Mouse (Mus musculus) forebrain, embryonic 11.5 days (tissue): Measurements from ENCODE around the gene Abat. TPM values are rescaled to one million over a fixed set of nuclear protein-coding genes. Genes with fewer than 3 reads are reported as not detected.

Source experiments
- ATAC-seq: fragments of 200-750 bp; cut with Nextera tagmentation; replicated peaks from 2 replicates; pipeline ENCODE4 v1.8.0; 2017; ENCODE audit warnings: moderate TSS enrichment; ENCODE audit not compliant: low FRiP score
- DNase-seq: peaks from one replicate; pipeline ENCODE4 v3.0.0-alpha.2; 2017; ENCODE audit warnings: low spot score
- H3K27ac ChIP-seq: fragments of 300-500 bp; sonication (generic); 2 replicates; pipeline ENCODE4 v1.5.1; 2014; ENCODE audit warnings: low read depth, low read length
- H3K27me3 ChIP-seq: fragments of 300-500 bp; sonication (generic); 2 replicates; pipeline ENCODE4 v1.6.1; 2014; ENCODE audit warnings: mild to moderate bottlenecking, low read length, mixed read lengths; ENCODE audit not compliant: control insufficient read depth, insufficient read depth
- H3K36me3 ChIP-seq: fragments of 300-500 bp; sonication (generic); 2 replicates; pipeline ENCODE4 v1.6.1; 2014; ENCODE audit warnings: mild to moderate bottlenecking, low read length, moderate library complexity, mixed read lengths; ENCODE audit not compliant: control insufficient read depth, insufficient read depth
- H3K4me1 ChIP-seq: fragments of 300-500 bp; sonication (generic); replicated peaks from 2 replicates; pipeline ENCODE4 v1.6.1; 2014; ENCODE audit warnings: low read length, mixed read lengths; ENCODE audit not compliant: control insufficient read depth, insufficient read depth
- H3K4me2 ChIP-seq: fragments of 300-500 bp; sonication (generic); 2 replicates; pipeline ENCODE4 v1.6.1; 2014; ENCODE audit warnings: low read depth, mild to moderate bottlenecking, low read length, moderate library complexity, mixed read lengths; ENCODE audit not compliant: severe bottlenecking
- H3K4me3 ChIP-seq: fragments of 300-500 bp; sonication (generic); 2 replicates; pipeline ENCODE4 v1.5.1; 2014; ENCODE audit warnings: low read depth, low read length
- H3K9ac ChIP-seq: fragments of 300-500 bp; sonication (generic); 2 replicates; pipeline ENCODE4 v1.6.1; 2014; ENCODE audit warnings: low read length
- H3K9me3 ChIP-seq: fragments of 300-500 bp; sonication (generic); 2 replicates; pipeline ENCODE4 v1.6.1; 2016; ENCODE audit warnings: low read length, mixed read lengths; ENCODE audit not compliant: control insufficient read depth
- WGBS: fragments of 180-500 bp; shearing (Covaris S2); extraction: QIAGEN DNeasy Blood & Tissue Kit; methylation state at CpG from one replicate; pipeline ENCODE4 v1.1.7; 2014; 5-methylcytosine and 5-hydroxymethylcytosine counted together
- polyA plus RNA-seq: library from polyadenylated mRNA; unstranded; fragments of >200 nt; fragmentation: Nextera tagmentation; extraction: Ambion mirVana; gene quantifications from 2 replicates; pipeline ENCODE4 v1.2.1, GENCODE M21; 2014

Abat gene
- polyA plus RNA-seq, 1 experiment from 2014 or later: 22.7 TPM

DNA sequence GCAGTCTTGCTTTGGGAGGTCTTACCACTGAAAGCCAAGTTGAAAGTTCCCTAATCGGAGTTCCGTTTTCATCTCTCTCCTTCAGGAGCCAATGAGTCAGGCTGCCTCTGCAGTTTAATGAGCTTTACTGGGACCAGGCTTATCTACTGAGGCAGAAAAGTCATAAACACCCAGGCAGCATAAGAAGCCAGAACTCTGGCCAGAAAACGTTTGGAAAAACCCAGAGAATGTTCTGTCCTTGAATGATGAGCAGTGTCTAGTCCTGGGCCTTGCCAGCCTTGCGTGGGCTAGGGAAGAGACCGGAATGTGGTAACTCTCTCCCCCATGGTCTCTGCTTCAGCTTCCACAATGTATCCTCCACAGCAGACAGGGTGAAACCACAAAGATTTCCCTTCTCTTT lies 71.8 kb downstream of the Abat start:
- Histone ChIP-seq H3K9me3 (peaks cover 4% of the 10 kb centered on the region; the same call in 1 of the 2 replicates), H3K4me2 (no peak overlapping the region), H3K36me3 (no peaks in the 10 kb centered on the region), H3K27ac (no peak overlapping the region), H3K9ac (no peak overlapping the region), H3K27me3 (no peaks in the 10 kb centered on the region), H3K4me3 (no peak overlapping the region), H3K4me1 (no peaks in the 10 kb centered on the region)
- ATAC-seq (no peak), DNase-seq (peak; percentile 30)
- WGBS: 71% methylated on average over 5 of the region's 5 CpGs

DNA sequence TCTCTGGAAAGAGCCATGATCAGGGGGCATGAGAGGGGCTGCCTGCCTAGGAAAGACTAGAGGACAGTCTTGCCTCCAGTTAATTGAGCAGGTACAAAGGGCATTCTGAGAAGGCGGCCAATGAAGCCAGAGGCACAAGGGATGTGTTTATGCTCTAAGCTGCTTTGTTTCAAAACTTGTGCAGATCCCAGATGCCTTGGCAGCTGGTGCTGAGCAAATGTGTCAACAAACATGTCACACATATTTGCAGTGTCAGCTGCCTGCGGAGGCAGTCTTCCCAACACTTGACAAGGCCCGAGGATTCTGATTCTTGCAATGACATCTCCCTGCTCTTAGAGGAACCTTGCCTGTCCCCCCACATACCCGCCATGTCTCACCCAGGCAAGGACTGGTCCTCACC lies 82.2 kb downstream of the Abat start:
- no peak overlapping the region for H3K27ac ChIP-seq
- DNase-seq (no peak), ATAC-seq (no peak)
- no peaks in the 10 kb centered on the region for H3K27me3 ChIP-seq
- H3K4me3 ChIP-seq: no peak overlapping the region
- no peaks in the 10 kb centered on the region for H3K4me1 ChIP-seq
- WGBS: 66% methylated on average over 4 of the region's 4 CpGs
- H3K9ac ChIP-seq: no peak overlapping the region
- H3K9me3 ChIP-seq: no peaks in the 10 kb centered on the region
- H3K4me2 ChIP-seq: no peak overlapping the region
- H3K36me3 ChIP-seq: no peaks in the 10 kb centered on the region

DNA sequence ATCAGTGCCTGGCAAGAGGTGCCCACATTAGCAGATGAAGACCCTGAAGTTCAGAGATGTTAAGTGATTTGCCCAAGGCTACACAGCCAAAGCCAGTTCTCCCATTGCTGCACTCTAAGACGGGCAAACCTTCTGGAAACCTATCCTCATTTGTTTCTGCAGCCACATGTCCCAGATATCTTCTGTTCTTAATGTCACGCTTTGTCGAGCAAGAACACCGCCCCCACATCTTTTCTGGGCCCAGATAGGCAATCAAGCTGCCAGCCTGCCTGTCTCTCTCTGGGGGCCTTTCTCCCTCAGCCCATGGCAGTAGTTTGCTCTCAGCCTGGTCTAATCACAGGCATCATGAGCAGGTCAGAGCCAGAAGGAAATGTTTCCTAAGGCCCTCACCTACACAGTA lies 83.1 kb downstream of the Abat start:
- ATAC-seq (no peak), DNase-seq (no peak)
- Histone ChIP-seq H3K27ac (no peak overlapping the region), H3K4me2 (no peak overlapping the region), H3K4me3 (no peak overlapping the region), H3K9me3 (no peaks in the 10 kb centered on the region), H3K27me3 (no peaks in the 10 kb centered on the region), H3K36me3 (no peaks in the 10 kb centered on the region), H3K4me1 (no peaks in the 10 kb centered on the region), H3K9ac (no peak overlapping the region)
- 72% methylated on average over 4 of the region's 4 CpGs for WGBS

DNA sequence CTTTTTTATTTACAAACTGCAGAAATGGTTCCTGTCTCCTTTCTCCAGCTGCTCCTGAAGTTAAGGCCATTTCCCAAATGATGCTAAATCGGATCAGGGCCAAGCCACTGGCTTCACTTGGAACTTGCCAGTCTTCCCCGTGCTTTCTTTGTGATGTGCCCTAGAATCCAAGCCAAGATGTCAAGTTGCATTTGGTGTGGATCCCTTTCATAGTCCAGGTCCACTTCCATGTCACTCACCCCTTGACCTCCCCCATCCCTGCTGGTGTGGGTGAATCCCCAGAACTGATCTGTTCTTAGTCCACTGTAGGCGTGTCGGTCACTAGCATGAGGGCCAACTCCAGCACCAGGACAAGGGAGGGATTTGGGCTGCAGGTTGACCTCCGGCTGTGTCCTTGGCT lies 84.3 kb downstream of the Abat start:
- DNase-seq (no peak), ATAC-seq (no peak)
- no peaks in the 10 kb centered on the region for H3K4me1 ChIP-seq
- no peak overlapping the region for H3K9ac ChIP-seq
- no peak overlapping the region for H3K27ac ChIP-seq
- H3K27me3 ChIP-seq: no peaks in the 10 kb centered on the region
- H3K4me3 ChIP-seq: no peak overlapping the region
- H3K9me3 ChIP-seq: no peaks in the 10 kb centered on the region
- WGBS: 87% methylated on average over 5 of the region's 5 CpGs
- no peak overlapping the region for H3K4me2 ChIP-seq
- H3K36me3 ChIP-seq: no peaks in the 10 kb centered on the region

DNA sequence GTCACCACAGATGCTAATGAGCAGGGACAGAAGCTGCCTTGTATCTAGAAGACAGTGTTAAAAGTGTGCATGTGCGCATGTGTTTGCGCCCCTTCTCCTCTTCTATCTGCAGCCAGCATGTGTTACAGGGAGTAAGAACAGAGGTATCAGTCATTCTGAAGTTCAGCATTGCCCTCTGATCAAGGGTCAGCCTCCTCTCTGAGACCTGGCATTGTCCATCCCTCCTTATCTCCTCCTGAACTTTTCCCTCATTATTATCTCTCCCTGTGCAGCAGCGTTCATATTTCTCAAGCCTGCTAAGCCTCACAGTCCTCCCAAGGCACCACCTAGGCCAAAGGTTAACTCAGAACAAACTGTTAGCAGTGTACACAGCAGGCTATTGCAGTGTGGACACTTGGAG lies 90.6 kb downstream of the Abat start:
- 92% methylated on average over 3 of the region's 3 CpGs for WGBS

DNA sequence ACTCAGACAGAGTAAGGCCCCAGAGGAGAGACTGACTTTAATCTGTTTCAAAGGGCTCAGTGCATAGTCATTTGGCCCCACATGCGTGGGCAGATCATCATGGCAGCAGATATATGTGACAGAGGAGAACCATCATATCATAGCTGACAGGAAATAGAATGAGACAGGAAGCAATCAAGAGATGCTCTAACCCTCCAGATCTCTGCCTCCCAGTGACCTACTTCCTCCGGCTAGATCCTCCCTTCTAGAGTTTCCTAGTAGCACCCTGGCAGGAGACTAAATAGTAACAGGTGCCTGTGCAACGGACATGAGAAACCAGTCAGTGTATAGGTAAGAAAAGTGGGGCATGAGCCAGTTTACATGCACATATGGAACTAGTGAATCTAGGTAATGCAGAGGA lies 97.2 kb downstream of the Abat start:
- no peak for ATAC-seq
- no peaks in the 10 kb centered on the region for H3K36me3 ChIP-seq
- no peak overlapping the region for H3K27ac ChIP-seq
- no peaks in the 10 kb centered on the region for H3K4me1 ChIP-seq
- no peak overlapping the region for H3K4me2 ChIP-seq
- no peaks in the 10 kb centered on the region for H3K27me3 ChIP-seq
- no peaks in the 10 kb centered on the region for H3K9me3 ChIP-seq
- no peak overlapping the region for H3K9ac ChIP-seq
- no peak for DNase-seq
- 80% methylated on average over 3 of the region's 3 CpGs for WGBS
- no peak overlapping the region for H3K4me3 ChIP-seq

More for the DNA sequence above, 90.6 kb downstream of the Abat start:
- no peaks in the 10 kb centered on the region for H3K4me1 ChIP-seq
- H3K27ac ChIP-seq: no peak overlapping the region
- no peaks in the 10 kb centered on the region for H3K9me3 ChIP-seq
- no peaks in the 10 kb centered on the region for H3K27me3 ChIP-seq
- H3K36me3 ChIP-seq: no peaks in the 10 kb centered on the region
- no peak overlapping the region for H3K4me2 ChIP-seq
- H3K9ac ChIP-seq: no peak overlapping the region
- H3K4me3 ChIP-seq: no peak overlapping the region
- DNase-seq (no peak), ATAC-seq (no peak)

DNA sequence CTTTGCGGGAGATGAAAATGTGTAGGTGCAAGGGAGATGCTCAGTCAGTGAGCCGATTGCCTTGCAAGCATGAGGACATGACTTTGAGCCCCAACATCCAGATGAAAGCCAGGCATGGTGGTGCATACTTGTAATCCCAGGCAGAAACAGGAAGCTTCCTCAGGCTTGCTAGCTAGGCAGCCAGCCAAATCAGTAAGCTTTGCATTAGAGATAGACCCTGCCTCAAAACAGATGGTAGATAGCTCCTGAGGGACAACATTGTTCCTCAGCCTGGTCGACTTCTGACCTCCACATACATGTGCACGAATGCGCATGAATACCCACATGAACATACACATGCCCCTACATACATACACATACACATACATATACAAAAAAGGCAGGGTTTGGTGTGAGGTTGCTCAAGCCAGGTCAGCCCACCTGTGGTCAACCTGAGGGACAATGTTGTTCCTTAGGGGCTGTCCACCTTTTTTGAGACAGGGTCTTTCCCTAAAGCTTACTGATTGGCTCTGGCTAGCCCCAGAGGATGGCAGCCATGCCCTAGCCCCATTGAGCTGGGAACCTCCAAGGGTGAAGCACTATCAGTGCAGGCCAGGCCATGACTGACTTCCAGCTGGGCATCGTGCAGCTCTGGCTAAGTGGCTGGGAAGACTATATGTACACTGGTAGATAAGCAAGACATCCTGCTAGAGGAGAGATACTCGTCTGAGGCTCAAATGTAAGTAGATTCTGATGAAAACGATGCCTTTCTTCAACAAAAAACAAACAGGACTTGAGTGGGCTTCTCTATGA lies 99.2 kb downstream of the Abat start:
- DNase-seq (no peak), ATAC-seq (no peak)
- 83% methylated on average over 8 of the region's 8 CpGs for WGBS

DNA sequence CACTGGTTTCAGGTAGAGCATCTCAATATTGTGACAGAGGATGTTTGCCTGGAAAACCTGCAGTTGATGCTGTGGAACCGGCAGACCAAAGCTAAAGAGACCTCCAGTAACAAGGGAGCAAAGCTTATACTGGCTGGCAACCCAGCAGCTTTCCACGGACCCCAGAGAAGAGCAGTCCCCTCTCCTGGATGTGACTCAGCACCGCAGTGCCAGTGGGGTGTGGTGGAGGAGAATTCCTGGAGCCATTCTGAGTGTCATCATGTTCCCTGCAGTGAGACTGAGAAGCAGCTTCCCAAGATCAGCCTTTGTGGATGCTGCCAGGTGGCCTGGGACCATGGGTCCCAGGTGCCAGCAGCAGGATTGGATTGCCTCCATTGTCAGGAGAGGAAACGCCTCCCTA lies 99.8 kb downstream of the Abat start:
- Histone ChIP-seq H3K27me3 (no peaks in the 10 kb centered on the region), H3K9me3 (no peaks in the 10 kb centered on the region), H3K4me1 (no peaks in the 10 kb centered on the region), H3K4me3 (no peak overlapping the region), H3K36me3 (no peaks in the 10 kb centered on the region), H3K27ac (no peak overlapping the region), H3K9ac (no peak overlapping the region), H3K4me2 (no peak overlapping the region)
- no peak for DNase-seq
- no peak for ATAC-seq
- WGBS: 80% methylated on average over 4 of the region's 4 CpGs

More for the DNA sequence above, 99.2 kb downstream of the Abat start:
- H3K27ac ChIP-seq: no peak overlapping the region
- no peaks in the 10 kb centered on the region for H3K9me3 ChIP-seq
- H3K27me3 ChIP-seq: no peaks in the 10 kb centered on the region
- H3K4me1 ChIP-seq: no peaks in the 10 kb centered on the region
- H3K36me3 ChIP-seq: no peaks in the 10 kb centered on the region
- no peak overlapping the region for H3K9ac ChIP-seq
- H3K4me2 ChIP-seq: no peak overlapping the region
- no peak overlapping the region for H3K4me3 ChIP-seq

DNA sequence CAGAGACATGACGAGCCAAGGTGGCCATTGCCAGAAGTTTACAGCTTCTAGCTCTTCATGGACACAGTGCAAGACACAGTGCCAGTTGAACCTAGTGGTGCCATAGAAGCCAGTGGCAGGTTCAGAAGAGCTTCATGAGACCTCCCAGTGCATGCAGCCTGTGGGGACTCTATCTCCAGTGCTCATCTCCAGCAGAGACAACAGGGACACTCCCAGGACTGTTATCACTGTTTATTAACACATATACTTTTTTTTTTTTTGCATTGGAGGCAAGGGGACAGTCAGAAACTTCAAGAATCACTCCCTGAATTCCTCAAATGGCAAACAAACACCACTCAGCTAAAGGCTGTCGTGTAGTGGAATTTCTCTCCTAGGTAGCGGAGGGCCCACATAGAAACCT lies 100.2 kb downstream of the Abat start:
- Histone ChIP-seq H3K9ac (no peak overlapping the region), H3K36me3 (no peaks in the 10 kb centered on the region), H3K4me2 (no peak overlapping the region), H3K4me3 (no peak overlapping the region), H3K9me3 (no peaks in the 10 kb centered on the region), H3K4me1 (no peaks in the 10 kb centered on the region), H3K27ac (no peak overlapping the region), H3K27me3 (no peaks in the 10 kb centered on the region)
- WGBS: 82% methylated on average over 3 of the region's 3 CpGs
- ATAC-seq (no peak), DNase-seq (no peak)
